Mouse (Mus musculus): ENCODE data around the gene Med14.

The Med14 gene

GRCm38 (mm10) chrX:12761626-12762333 lies at the start of gene Med14:
Med14 (minus strand) TSS chrX:12762073.
- DNase-seq (ENCODE audit: low read depth): peak; percentile 54

- no peak for DNase-seq (ENCODE audit: low read depth)
Observed at GRCm38 (mm10) chrX:12800559-12800958, 38.7 kb upstream of the Med14 start.

GRCm38 (mm10) chrX:12794842-12795241 lies 33.0 kb upstream of the Med14 start:
- DNase-seq (ENCODE audit: low read depth): peak; percentile 19

GRCm38 (mm10) chrX:12791674-12792340 lies 29.9 kb upstream of the Med14 start:
- no peak for DNase-seq (ENCODE audit: low read depth)

GRCm38 (mm10) chrX:12773236-12773635 lies 11.4 kb upstream of the Med14 start:
- no peak for DNase-seq (ENCODE audit: low read depth)

GRCm38 (mm10) chrX:12771561-12771960 lies 9.7 kb upstream of the Med14 start:
- no peak for DNase-seq (ENCODE audit: low read depth)

- DNase-seq (ENCODE audit: low read depth): no peak
Observed at GRCm38 (mm10) chrX:12768571-12768970, 6.7 kb upstream of the Med14 start.

GRCm38 (mm10) chrX:12766846-12767564 lies 5.1 kb upstream of the Med14 start:
- DNase-seq (ENCODE audit: low read depth): no peak

- no peak for DNase-seq (ENCODE audit: low read depth)
Observed at GRCm38 (mm10) chrX:12763127-12763834, 1.4 kb upstream of the Med14 start.

- no peak for DNase-seq (ENCODE audit: low read depth)
Observed at GRCm38 (mm10) chrX:12762334-12763126, 657 bp upstream of the Med14 start.

- DNase-seq (ENCODE audit: low read depth): no peak
Observed at GRCm38 (mm10) chrX:12761259-12761625, 631 bp downstream of the Med14 start.

GRCm38 (mm10) chrX:12760501-12760900 lies 1.4 kb downstream of the Med14 start:
- no peak for DNase-seq (ENCODE audit: low read depth)

- no peak for DNase-seq (ENCODE audit: low read depth)
Observed at GRCm38 (mm10) chrX:12759625-12760024, 2.2 kb downstream of the Med14 start.

- no peak for DNase-seq (ENCODE audit: low read depth)
Observed at GRCm38 (mm10) chrX:12747886-12748285, 14.0 kb downstream of the Med14 start.

GRCm38 (mm10) chrX:12746729-12747128 lies 15.1 kb downstream of the Med14 start:
- no peak for DNase-seq (ENCODE audit: low read depth)

- DNase-seq (ENCODE audit: low read depth): no peak
Observed at GRCm38 (mm10) chrX:12740396-12740795, 21.5 kb downstream of the Med14 start.

- DNase-seq (ENCODE audit: low read depth): no peak
Observed at GRCm38 (mm10) chrX:12716036-12716435, 45.8 kb downstream of the Med14 start.

GRCm38 (mm10) chrX:12713796-12714195 lies 48.1 kb downstream of the Med14 start:
- no peak for DNase-seq (ENCODE audit: low read depth)

GRCm38 (mm10) chrX:12686910-12687309 lies 75.0 kb downstream of the Med14 start:
- no peak for DNase-seq (ENCODE audit: low read depth)

GRCm38 (mm10) chrX:12686071-12686470 lies 75.8 kb downstream of the Med14 start:
- no peak for DNase-seq (ENCODE audit: low read depth)

GRCm38 (mm10) chrX:12677396-12677795 lies 84.5 kb downstream of the Med14 start:
- DNase-seq (ENCODE audit: low read depth): no peak
